In genomic region chr3:122119733-122120132, GRCm38 (mm10) we compare ENCODE assay signal across 8 mouse cellular contexts.
DNase-seq lines count a peak whose midpoint lies in the region; ATAC-seq and TF ChIP-seq lines count a peak whose summit lies in the region.

No protein-coding gene starts in this region.

- H3K9me3 ChIP-seq in heart, postnatal 0 days (replicated peaks; ENCODE audit: control insufficient read depth, low read length), result no peaks in the 10 kb centered on the region
- H3K9me3 ChIP-seq in neural tube, embryonic 14.5 days (ENCODE audit: control insufficient read depth, low read length), result no peaks in the 10 kb centered on the region

- no peak overlapping the region for H3K4me3 ChIP-seq in lung, adult 2 months (replicated peaks; ENCODE audit: extremely low read depth, low read depth, low read length)
- H3K4me3 ChIP-seq in heart, postnatal 0 days (ENCODE audit: low read depth, low read length), result no peak overlapping the region
- no peak overlapping the region for H3K4me3 ChIP-seq in neural tube, embryonic 14.5 days (ENCODE audit: low read depth, low read length)

- no peak overlapping the region for H3K9ac ChIP-seq in heart, postnatal 0 days (replicated peaks; ENCODE audit: low read depth, low read length)
- H3K9ac ChIP-seq in neural tube, embryonic 14.5 days (replicated peaks; ENCODE audit: low read depth, low read length), result no peak overlapping the region

- no peak overlapping the region for H3K4me2 ChIP-seq in heart, postnatal 0 days (ENCODE audit: low read depth, low read length)
- H3K4me2 ChIP-seq in neural tube, embryonic 14.5 days (ENCODE audit: low read depth, low read length), result no peak overlapping the region

- ATAC-seq in heart, postnatal 0 days (ENCODE audit: insufficient read depth, low read depth), result no peak
- no peak for ATAC-seq in neural tube, embryonic 14.5 days (ENCODE audit: low read depth)

- peak; percentile 93 for DNase-seq in heart, adult 11 months
- DNase-seq in heart, adult 8-10 months (ENCODE audit: low spot score), result no peak
- no peak for DNase-seq in lung, adult 2 months
- no peak for DNase-seq in lung, postnatal 25 days (ENCODE audit: low spot score)
- DNase-seq in heart, postnatal 0 days (ENCODE audit: low spot score), result no peak
- no peak for DNase-seq in left cerebral cortex, adult 18-20 months (ENCODE audit: low spot score in 2 of 2)
- DNase-seq in MN1 (ENCODE audit: low spot score), result no peak

- no peak for TF ChIP-seq EP300 in heart, postnatal 0 days (IDR thresholded peaks at IDR 0.05; ENCODE audit: low read depth)

- H3K36me3 ChIP-seq in heart, postnatal 0 days (replicated peaks; ENCODE audit: control insufficient read depth, insufficient read depth, low read length), result no peaks in the 10 kb centered on the region
- H3K36me3 ChIP-seq in neural tube, embryonic 14.5 days (ENCODE audit: control insufficient read depth, insufficient read depth, low read length), result no peaks in the 10 kb centered on the region

- no peak for TF ChIP-seq POLR2A in lung, adult 2 months (IDR thresholded peaks at IDR 0.05; ENCODE audit: borderline replicate concordance, extremely low read depth, low read depth, low read length)

- H3K27ac ChIP-seq in heart, postnatal 0 days (ENCODE audit: low read depth), result peak overlapping the region; percentile 83
- H3K27ac ChIP-seq in neural tube, embryonic 14.5 days (ENCODE audit: low read depth, low read length), result 0 out of 2 replicates have a peak overlapping the region, but pooled peaks have one; percentile 22

- H3K27me3 ChIP-seq in heart, postnatal 0 days (ENCODE audit: control insufficient read depth, insufficient read depth, low read length), result no peaks in the 10 kb centered on the region
- H3K27me3 ChIP-seq in neural tube, embryonic 14.5 days (ENCODE audit: control insufficient read depth, insufficient read depth, low read length), result no peaks in the 10 kb centered on the region

- H3K4me1 ChIP-seq in lung, adult 2 months (ENCODE audit: control insufficient read depth, insufficient read depth, low read length), result peaks cover 23% of the 10 kb centered on the region
- peaks cover 8% of the 10 kb centered on the region; the same call in 1 of the 2 replicates for H3K4me1 ChIP-seq in heart, postnatal 0 days (ENCODE audit: control insufficient read depth, insufficient read depth)
- 0 out of 2 replicates have a peak, but pooled peaks cover 7% of the 10 kb centered on the region for H3K4me1 ChIP-seq in neural tube, embryonic 14.5 days (ENCODE audit: control insufficient read depth, insufficient read depth, low read length)

- WGBS in lung, adult 2 months, result 78% methylated on average over 7 of the region's 7 CpGs
- 67% methylated on average over 7 of the region's 7 CpGs for WGBS in heart, postnatal 0 days
- WGBS in neural tube, embryonic 14.5 days, result 75% methylated on average over 7 of the region's 7 CpGs

- TF ChIP-seq CTCF in lung, adult 2 months (IDR thresholded peaks at IDR 0.05; ENCODE audit: insufficient read depth, low read length), result peak; percentile 30; the same call in 1 of the 2 replicates
- no peak for TF ChIP-seq CTCF in heart, postnatal 0 days (IDR thresholded peaks at IDR 0.05; ENCODE audit: low read depth)
